Mouse (Mus musculus) thymus, postnatal 14 days (tissue): ENCODE results near the gene Slc25a51.
A peak's percentile ranks its signal among the peaks of the same experiment; 100 is the strongest.

Experiments
- DNase-seq: peaks from one replicate; pipeline ENCODE4 v3.0.0; 2021

Slc25a51 gene

GRCm38 (mm10) chr4:45408427-45409132 is at the start of gene Slc25a51:
Gene Slc25a51, minus strand, starts transcription at chr4:45408766.
- peak; percentile 87 for DNase-seq

DNA sequence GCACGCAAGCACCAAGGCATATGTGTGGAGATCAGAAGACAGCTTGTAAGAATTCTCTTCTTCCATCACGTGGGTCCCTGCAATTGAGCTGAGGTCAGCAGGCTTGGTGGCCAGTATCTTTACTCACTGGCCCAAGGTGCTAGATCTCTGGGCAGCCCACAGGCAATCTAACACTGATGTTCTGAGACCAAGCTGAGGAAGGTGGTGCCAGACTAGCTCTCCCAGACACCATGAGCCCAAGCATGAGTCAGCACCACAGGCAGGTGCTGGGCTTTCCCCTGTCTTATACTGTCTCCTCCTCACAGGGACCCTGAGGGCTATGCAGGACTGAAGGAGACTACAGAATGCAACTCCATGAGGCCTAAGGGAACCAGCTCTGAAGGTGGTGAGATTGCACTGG is 49.0 kb upstream of the Slc25a51 start:
- no peak for DNase-seq

- DNase-seq: no peak
Observed at GRCm38 (mm10) chr4:45455001-45455400, 46.4 kb upstream of the Slc25a51 start.

- DNase-seq: no peak
Observed at GRCm38 (mm10) chr4:45453271-45453851, 44.8 kb upstream of the Slc25a51 start.

GRCm38 (mm10) chr4:45452569-45453111 is 44.1 kb upstream of the Slc25a51 start:
- no peak for DNase-seq

GRCm38 (mm10) chr4:45449012-45449411 is 40.4 kb upstream of the Slc25a51 start:
- DNase-seq: no peak

GRCm38 (mm10) chr4:45448481-45448880 is 39.9 kb upstream of the Slc25a51 start:
- DNase-seq: no peak

GRCm38 (mm10) chr4:45447196-45447595 is 38.6 kb upstream of the Slc25a51 start:
- DNase-seq: no peak

DNA sequence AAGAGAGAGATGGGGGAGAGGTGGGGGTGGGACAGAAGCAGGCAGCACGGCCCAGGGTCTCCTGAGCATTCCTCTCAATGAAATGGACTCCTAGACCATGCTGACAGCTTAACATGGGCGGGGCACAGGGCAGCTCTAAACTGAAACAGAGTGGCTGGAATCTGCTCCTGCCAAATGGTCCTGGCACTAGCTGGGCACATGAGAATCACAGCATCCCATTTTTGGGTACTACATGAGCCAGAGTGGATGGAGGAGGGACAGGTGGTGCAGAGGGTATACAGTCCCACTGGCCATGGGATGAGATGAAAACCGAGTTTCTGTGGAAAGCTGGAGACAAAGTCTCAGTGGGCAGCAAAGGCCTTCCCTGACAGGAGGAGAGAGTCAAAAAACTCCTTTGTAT is 36.7 kb upstream of the Slc25a51 start:
- no peak for DNase-seq

DNA sequence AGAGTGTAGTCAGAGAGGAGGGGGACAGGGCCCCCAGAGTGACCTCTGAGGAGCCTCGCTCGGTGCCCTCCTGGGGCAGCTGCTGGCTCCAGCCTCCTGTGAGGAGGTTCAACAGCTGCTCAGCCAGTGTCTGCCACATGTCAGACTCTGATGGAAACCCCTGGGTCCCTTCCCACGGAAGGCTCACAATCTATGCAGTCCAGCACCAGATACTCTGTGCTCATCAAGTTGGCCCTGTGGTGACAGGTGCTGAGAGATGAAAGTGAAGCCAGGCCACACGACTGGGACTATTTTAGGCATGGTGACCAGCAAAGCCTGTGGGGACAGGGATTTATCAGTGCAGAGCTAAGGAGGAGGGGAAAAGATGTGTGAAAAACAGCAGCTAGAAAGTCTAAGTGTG is 36.2 kb upstream of the Slc25a51 start:
- DNase-seq: no peak

GRCm38 (mm10) chr4:45443652-45444051 is 35.1 kb upstream of the Slc25a51 start:
- DNase-seq: no peak

GRCm38 (mm10) chr4:45442237-45442636 is 33.7 kb upstream of the Slc25a51 start:
- DNase-seq: no peak

- no peak for DNase-seq
Observed at GRCm38 (mm10) chr4:45441778-45442177, 33.2 kb upstream of the Slc25a51 start.

DNA sequence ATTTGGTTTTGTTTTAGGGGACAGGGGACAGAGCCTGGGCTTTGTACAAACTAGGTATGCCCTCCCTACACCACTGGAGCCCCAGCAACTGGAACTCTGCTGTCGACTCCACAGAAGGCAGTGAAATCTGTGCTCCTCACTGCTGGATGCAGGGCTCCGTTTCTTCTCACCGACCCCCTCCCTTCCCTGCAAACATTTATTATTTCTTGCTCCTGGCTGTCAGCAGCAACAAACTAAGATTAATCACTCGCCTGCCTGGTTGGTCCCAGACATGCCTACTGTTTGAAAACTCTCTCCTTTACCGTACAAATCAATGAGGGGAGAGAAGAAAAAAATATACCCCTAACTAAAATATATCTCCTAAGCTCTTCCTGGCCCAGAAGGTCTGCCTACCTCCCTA is 30.7 kb upstream of the Slc25a51 start:
- no peak for DNase-seq

DNA sequence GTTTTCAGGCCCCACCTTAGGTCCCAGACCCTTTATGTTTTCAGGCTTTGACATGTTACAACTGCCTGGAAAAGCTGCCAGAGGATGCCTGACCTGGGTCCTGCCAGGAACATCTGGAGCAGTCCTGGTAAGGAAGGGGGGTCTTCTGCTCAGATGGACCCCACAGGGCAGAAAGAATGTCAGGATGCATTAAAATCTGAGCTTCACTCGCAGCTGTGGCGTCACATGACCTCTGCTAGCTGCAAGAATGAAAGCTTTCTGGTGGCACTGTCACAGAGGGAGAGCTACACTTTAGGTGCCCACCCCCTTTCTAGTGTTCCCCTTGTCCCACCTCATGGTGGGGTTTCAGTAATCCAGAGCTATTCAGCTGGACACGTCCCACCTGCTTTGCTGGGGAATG is 28.4 kb upstream of the Slc25a51 start:
- no peak for DNase-seq

DNA sequence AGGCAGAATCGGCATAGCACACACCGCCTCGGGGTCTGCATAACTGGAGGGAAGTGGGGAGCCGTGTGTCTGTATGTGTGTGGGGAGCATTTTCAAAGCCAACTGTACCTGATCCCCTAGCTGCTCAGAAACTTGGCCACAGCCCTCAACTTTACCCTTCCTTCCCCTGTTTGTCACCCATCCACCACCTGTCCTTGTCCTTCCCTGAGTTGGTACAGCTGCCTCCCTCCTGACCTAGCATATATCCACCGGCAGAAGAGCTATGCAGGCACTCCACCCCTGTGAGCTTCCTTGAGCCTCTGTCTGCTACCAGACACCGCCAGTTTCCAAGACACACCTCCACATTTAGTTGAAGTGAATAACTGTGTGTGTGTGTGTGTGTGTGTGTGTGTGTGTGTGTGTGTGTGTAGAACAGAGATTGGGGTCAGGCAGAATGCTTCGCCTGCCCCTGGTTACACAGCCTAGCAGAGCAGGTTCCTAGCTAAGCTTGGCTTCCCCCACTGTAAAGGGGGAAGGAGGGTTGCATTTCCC is 27.9 kb upstream of the Slc25a51 start:
- DNase-seq: no peak

- no peak for DNase-seq
Observed at GRCm38 (mm10) chr4:45435899-45436298, 27.3 kb upstream of the Slc25a51 start.

GRCm38 (mm10) chr4:45434681-45435080 is 26.1 kb upstream of the Slc25a51 start:
- no peak for DNase-seq

DNA sequence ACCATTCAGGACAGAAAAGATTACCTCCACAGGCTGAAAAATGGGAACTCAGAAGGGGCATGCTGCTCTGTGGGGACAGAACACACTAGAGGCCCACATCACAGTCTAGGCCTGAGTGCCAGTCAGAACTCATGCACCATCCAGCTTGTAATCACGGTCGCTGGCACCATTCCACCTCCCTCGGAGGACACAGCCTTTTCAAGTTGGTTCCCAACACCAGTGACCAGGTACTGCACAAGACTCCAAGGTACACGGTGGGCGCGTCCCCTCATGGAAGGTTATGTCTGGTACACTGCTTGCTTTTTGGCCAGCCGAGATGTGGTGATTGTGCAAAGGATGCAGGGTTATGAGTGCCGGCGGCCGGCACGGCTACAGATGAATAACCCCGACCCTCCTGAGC is 25.5 kb upstream of the Slc25a51 start:
- no peak for DNase-seq

- DNase-seq: no peak
Observed at GRCm38 (mm10) chr4:45431806-45432205, 23.2 kb upstream of the Slc25a51 start.

DNA sequence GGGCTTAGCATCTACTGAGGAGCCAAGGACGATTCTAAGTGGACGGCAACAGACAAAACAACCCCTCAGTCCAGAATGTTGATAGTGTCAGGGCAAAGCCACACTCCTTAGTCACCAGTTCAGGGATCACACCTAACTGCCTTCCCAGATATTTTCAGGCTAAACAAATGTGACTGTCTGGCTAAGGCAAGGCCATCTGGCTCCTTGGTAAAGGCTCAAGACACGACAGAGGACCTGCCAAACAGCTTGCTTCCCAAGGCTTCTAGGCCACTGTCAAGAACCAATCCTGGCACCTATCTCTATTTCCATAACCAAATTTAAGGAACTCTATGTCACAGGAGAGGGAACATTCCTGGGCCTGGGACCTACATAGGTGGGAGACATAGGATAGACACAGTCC is 22.8 kb upstream of the Slc25a51 start:
- no peak for DNase-seq

- no peak for DNase-seq
Observed at GRCm38 (mm10) chr4:45429451-45429850, 20.9 kb upstream of the Slc25a51 start.

- DNase-seq: peak; percentile 61
Observed at GRCm38 (mm10) chr4:45426724-45427457, 18.3 kb upstream of the Slc25a51 start.

- DNase-seq: no peak
Observed at GRCm38 (mm10) chr4:45423406-45423805, 14.8 kb upstream of the Slc25a51 start.
